Comparison of ENCODE assay signal across 12 mouse cellular contexts in the genomic region with DNA sequence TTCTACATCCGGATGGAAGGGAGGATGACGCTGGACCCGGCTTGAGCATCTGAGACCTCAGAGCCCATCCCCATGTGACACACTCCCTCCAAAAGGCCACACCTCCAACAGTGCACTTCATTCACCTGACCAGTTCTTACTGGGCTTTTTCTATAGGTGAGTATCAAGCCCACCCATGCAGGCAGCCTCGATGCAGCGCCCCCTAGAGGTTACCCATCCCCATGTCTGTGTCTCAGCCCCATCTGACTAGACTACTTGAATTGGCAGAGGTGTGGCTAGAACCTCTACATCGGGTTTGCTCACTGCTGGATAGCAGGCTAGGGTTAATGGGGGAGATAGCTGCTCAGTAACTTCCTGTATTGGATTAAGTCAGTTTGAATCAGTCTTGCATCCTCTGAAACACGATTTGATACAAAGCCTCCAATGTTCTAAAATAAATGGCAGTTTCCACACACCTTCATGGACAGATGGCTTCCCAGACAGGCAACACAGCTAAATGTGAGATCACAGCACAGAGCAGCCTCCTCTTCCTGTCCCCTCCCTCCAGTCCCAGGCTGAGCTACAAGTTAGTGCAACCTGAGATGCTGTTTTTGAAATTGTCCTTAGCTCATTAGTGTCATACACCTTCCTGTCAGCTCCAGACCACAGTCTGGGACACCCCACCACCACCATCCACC.
DNase-seq lines count a peak whose midpoint lies in the region; ATAC-seq and TF ChIP-seq lines count a peak whose summit lies in the region.
"Had no signal": no experiment of that assay in that cellular context is flagged by ENCODE, and none has a peak within 500 bp of the region (broad histone marks: within the 10 kb centered on the region; RNA-seq: fewer than 3 reads in every experiment).

No protein-coding gene starts in this region.

- no peak for ATAC-seq in forebrain, postnatal 0 days
- no peak for ATAC-seq in forebrain, embryonic 15.5 days (replicated peaks)
- ATAC-seq: forebrain, embryonic 13.5 days had no signal

- H3K4me3 ChIP-seq in forebrain, postnatal 0 days (ENCODE audit: low read depth, low read length) = no peak overlapping the region
- no peak overlapping the region for H3K4me3 ChIP-seq in forebrain, embryonic 15.5 days
- no peak overlapping the region for H3K4me3 ChIP-seq in E14TG2a.4 (replicated peaks; ENCODE audit: low read length)
- H3K4me3 ChIP-seq: forebrain, embryonic 13.5 days; lung, embryonic 15.5 days; myocyte had no signal

- intact Hi-C loops in left cerebral cortex, postnatal 36 days (cut with DNase I) = loop anchor here (5.0 kb wide), 2 partner anchors 67 to 107 kb away; no protein-coding TSS in a partner anchor

- H3K27me3 ChIP-seq in forebrain, postnatal 0 days (ENCODE audit: insufficient read depth, low read length) = no peaks in the 10 kb centered on the region
- peaks cover 3% of the 10 kb centered on the region; the same call in 1 of the 2 replicates for H3K27me3 ChIP-seq in forebrain, embryonic 15.5 days
- peaks cover 30% of the 10 kb centered on the region for H3K27me3 ChIP-seq in E14TG2a.4 (ENCODE audit: insufficient read depth, low read length)
- H3K27me3 ChIP-seq: lung, embryonic 15.5 days had no signal

- H3K4me1 ChIP-seq in forebrain, postnatal 0 days (ENCODE audit: insufficient read depth) = peaks cover under 1% of the 10 kb centered on the region; the same call in 1 of the 2 replicates
- peaks cover 16% of the 10 kb centered on the region for H3K4me1 ChIP-seq in forebrain, embryonic 15.5 days
- H3K4me1 ChIP-seq in E14TG2a.4 (replicated peaks; ENCODE audit: low read depth, low read length) = peaks cover 38% of the 10 kb centered on the region
- H3K4me1 ChIP-seq: lung, embryonic 15.5 days had no signal

- H3K36me3 ChIP-seq in forebrain, postnatal 0 days (ENCODE audit: insufficient read depth) = no peaks in the 10 kb centered on the region
- H3K36me3 ChIP-seq in forebrain, embryonic 15.5 days = no peaks in the 10 kb centered on the region
- 0 out of 2 replicates have a peak, but pooled peaks cover 4% of the 10 kb centered on the region for H3K36me3 ChIP-seq in E14TG2a.4 (ENCODE audit: insufficient read depth, low read length)
- H3K36me3 ChIP-seq: lung, embryonic 15.5 days had no signal

- peak; percentile 34 for TF ChIP-seq CTCF in forebrain, postnatal 0 days (IDR thresholded peaks at IDR 0.05; ENCODE audit: low read depth)
- peak; percentile 49 for TF ChIP-seq CTCF in E14TG2a.4 (conservative IDR thresholded peaks at IDR 0.05; ENCODE audit: low read length)

- H3K27ac ChIP-seq in forebrain, postnatal 0 days (ENCODE audit: low read depth, low read length) = no peak overlapping the region
- no peak overlapping the region for H3K27ac ChIP-seq in forebrain, embryonic 15.5 days (replicated peaks)
- H3K27ac ChIP-seq: forebrain, embryonic 13.5 days; lung, embryonic 15.5 days had no signal

- 55% methylated on average over 7 of the region's 7 CpGs for WGBS in forebrain, postnatal 0 days
- 61% methylated on average over 7 of the region's 7 CpGs for WGBS in forebrain, embryonic 15.5 days

- H3K4me2 ChIP-seq in forebrain, postnatal 0 days (ENCODE audit: low read depth) = no peak overlapping the region
- H3K4me2 ChIP-seq in forebrain, embryonic 15.5 days (replicated peaks) = no peak overlapping the region
- H3K4me2 ChIP-seq: forebrain, embryonic 13.5 days; lung, embryonic 15.5 days had no signal

- H3K9ac ChIP-seq in forebrain, postnatal 0 days = no peak overlapping the region
- H3K9ac ChIP-seq in forebrain, embryonic 15.5 days (replicated peaks) = no peak overlapping the region
- H3K9ac ChIP-seq: forebrain, embryonic 13.5 days; lung, embryonic 15.5 days had no signal

- no peaks in the 10 kb centered on the region for H3K9me3 ChIP-seq in forebrain, postnatal 0 days (ENCODE audit: low read length)
- H3K9me3 ChIP-seq in forebrain, embryonic 15.5 days = no peaks in the 10 kb centered on the region
- H3K9me3 ChIP-seq in E14TG2a.4 (ENCODE audit: low read length) = peaks cover 25% of the 10 kb centered on the region
- H3K9me3 ChIP-seq: forebrain, embryonic 13.5 days; lung, embryonic 15.5 days had no signal

- DNase-seq in forebrain, postnatal 0 days = no peak
- DNase-seq in left cerebral cortex, postnatal 36 days (ENCODE audit: low spot score in 2 of 2) = peak; percentile 41 to 45
- no peak for DNase-seq in left cerebral cortex, adult 18-20 months (ENCODE audit: low spot score in 2 of 2)
- peak; percentile 48 to 60 for DNase-seq in layer of hippocampus, adult 8-10 months (ENCODE audit: low spot score in 2 of 2)
- DNase-seq in spleen, adult 18-20 months = no peak
- no peak for DNase-seq in embryo, embryonic 10.5 days (ENCODE audit: low spot score)
- DNase-seq: kidney, postnatal 25 days had no signal

Comparison
In these comparisons a context has a peak if more than half of its experiments do, and no peak if none do; other contexts are left out.
1. DNase-seq: peak in left cerebral cortex, postnatal 36 days (2 of 2) and layer of hippocampus, adult 8-10 months (2 of 2); none in forebrain, postnatal 0 days (single experiment), left cerebral cortex, adult 18-20 months (0 of 2), spleen, adult 18-20 months (0 of 2) and embryo, embryonic 10.5 days (single experiment).